Mouse (Mus musculus): ENCODE data around the gene Gdpgp1. TPM values are rescaled to one million over a fixed set of nuclear protein-coding genes. Genes with fewer than 3 reads are reported as not detected.

The Gdpgp1 gene
- polyA plus RNA-seq, 1 experiment from 2014 or later = 3.8 TPM

DNA sequence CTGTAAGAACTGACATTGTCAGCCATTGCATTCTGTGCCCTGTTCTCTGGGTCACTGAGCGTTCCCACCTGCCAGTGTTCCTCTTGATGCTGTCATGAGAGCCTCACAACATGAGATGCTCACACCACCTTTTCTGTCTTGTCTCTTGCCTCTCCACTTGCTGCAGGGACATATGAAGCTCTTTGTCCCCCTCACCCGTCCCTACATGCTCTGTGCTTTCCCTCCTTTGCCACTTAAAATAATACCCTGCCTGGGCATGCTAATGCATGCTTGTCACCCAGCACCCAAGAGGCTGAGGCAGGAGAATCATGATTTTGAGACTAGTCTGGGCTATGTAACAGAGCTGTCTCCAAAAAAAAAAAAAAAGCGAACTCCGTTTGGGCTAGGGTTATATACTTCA lies 21.7 kb upstream of the Gdpgp1 start:
- Histone ChIP-seq H3K4me3 (ENCODE audit: low read depth, low read length) (no peak overlapping the region), H3K36me3 (ENCODE audit: control insufficient read depth, insufficient read depth, low read length) (no peaks in the 10 kb centered on the region), H3K9ac (ENCODE audit: low read length) (no peak overlapping the region), H3K27me3 (ENCODE audit: control insufficient read depth, insufficient read depth, low read length) (no peaks in the 10 kb centered on the region), H3K4me2 (no peak overlapping the region), H3K27ac (ENCODE audit: low read depth, low read length) (no peak overlapping the region), H3K4me1 (ENCODE audit: control insufficient read depth, insufficient read depth, low read length) (no peaks in the 10 kb centered on the region), H3K9me3 (ENCODE audit: control insufficient read depth, low read length) (no peaks in the 10 kb centered on the region)
- no peak for ATAC-seq (ENCODE audit: low FRiP score)
- 90% methylated on average over 4 of the region's 4 CpGs for WGBS
- peak; percentile 71 for DNase-seq (ENCODE audit: low spot score, missing footprints)

DNA sequence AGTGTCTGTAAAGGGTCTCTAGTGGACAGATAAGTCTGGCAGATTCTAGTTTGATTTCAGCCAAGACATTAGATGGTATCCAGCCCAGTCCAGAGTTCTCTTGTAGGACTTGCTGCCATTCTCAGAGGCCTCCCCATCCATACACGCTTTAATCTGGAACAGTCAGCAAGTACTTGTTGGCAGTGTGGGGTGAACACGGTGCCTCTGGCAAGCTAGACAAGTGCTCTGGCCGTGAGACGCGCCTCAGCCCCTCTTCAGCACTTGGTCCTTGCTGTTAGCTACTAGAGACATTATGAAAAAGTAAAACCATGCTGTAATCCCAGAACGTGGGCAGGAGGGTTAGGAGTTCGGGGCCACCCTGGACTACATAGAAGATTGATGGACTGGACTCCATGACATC lies 19.1 kb upstream of the Gdpgp1 start:
- H3K4me2 ChIP-seq = no peak overlapping the region
- 93% methylated on average over 7 of the region's 7 CpGs for WGBS
- no peak overlapping the region for H3K9ac ChIP-seq (ENCODE audit: low read length)
- H3K9me3 ChIP-seq (ENCODE audit: control insufficient read depth, low read length) = no peaks in the 10 kb centered on the region
- ATAC-seq (ENCODE audit: low FRiP score) = no peak
- H3K4me1 ChIP-seq (ENCODE audit: control insufficient read depth, insufficient read depth, low read length) = no peaks in the 10 kb centered on the region
- no peak for DNase-seq (ENCODE audit: low spot score, missing footprints)
- H3K36me3 ChIP-seq (ENCODE audit: control insufficient read depth, insufficient read depth, low read length) = peaks cover 3% of the 10 kb centered on the region; the same call in 1 of the 2 replicates
- no peaks in the 10 kb centered on the region for H3K27me3 ChIP-seq (ENCODE audit: control insufficient read depth, insufficient read depth, low read length)
- H3K27ac ChIP-seq (ENCODE audit: low read depth, low read length) = no peak overlapping the region
- H3K4me3 ChIP-seq (ENCODE audit: low read depth, low read length) = no peak overlapping the region

DNA sequence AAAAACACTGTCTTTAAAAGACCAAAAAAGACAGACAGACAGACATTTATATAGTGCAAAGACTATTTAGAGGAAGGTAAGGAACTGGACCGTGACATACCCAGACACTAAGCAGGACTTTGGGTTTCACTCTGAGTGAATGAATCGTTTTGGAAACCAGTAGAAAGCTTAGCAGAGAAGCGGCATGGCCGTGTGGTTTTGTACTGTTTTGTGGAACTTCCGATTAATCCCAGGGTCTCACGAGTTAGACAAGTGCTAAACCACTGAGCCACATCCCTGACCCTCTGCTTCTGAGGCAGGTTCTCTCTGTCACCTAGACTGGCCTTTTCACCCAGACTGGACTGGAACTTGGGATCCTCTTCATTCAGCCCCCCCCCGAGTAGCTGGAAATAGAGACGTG lies 18.2 kb upstream of the Gdpgp1 start:
- 71% methylated on average over 8 of the region's 8 CpGs for WGBS
- DNase-seq (ENCODE audit: low spot score, missing footprints) = no peak
- Histone ChIP-seq H3K4me3 (ENCODE audit: low read depth, low read length) (no peak overlapping the region), H3K27ac (ENCODE audit: low read depth, low read length) (no peak overlapping the region), H3K27me3 (ENCODE audit: control insufficient read depth, insufficient read depth, low read length) (no peaks in the 10 kb centered on the region), H3K4me2 (no peak overlapping the region), H3K9ac (ENCODE audit: low read length) (no peak overlapping the region), H3K9me3 (ENCODE audit: control insufficient read depth, low read length) (no peaks in the 10 kb centered on the region), H3K4me1 (ENCODE audit: control insufficient read depth, insufficient read depth, low read length) (no peaks in the 10 kb centered on the region), H3K36me3 (ENCODE audit: control insufficient read depth, insufficient read depth, low read length) (peaks cover 8% of the 10 kb centered on the region)
- no peak for ATAC-seq (ENCODE audit: low FRiP score)

DNA sequence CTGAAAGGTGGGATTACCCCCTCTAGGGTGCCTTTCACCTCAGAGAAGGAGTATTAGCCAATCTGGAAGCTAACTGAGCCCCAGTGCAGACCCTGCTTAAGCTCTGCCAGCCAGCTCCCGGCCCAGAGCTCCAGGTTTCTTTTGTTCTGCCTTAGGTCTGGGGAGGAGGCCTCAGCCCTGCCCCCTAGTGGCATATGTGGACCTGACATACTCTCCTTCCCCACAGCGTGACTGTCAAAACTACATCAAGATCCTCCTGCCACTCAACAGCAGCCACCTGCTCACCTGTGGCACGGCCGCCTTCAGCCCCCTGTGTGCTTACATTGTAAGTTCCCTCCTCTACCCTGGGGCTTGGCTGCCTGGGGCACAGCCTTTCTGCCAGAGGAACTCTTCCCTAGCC lies 17.3 kb upstream of the Gdpgp1 start:
- Histone ChIP-seq H3K9ac (ENCODE audit: low read length) (0 out of 2 replicates have a peak overlapping the region, but pooled peaks have one; percentile 10), H3K4me2 (no peak overlapping the region), H3K36me3 (ENCODE audit: control insufficient read depth, insufficient read depth, low read length) (peaks cover 15% of the 10 kb centered on the region), H3K27ac (ENCODE audit: low read depth, low read length) (no peak overlapping the region), H3K27me3 (ENCODE audit: control insufficient read depth, insufficient read depth, low read length) (no peaks in the 10 kb centered on the region), H3K4me3 (ENCODE audit: low read depth, low read length) (no peak overlapping the region), H3K4me1 (ENCODE audit: control insufficient read depth, insufficient read depth, low read length) (no peaks in the 10 kb centered on the region), H3K9me3 (ENCODE audit: control insufficient read depth, low read length) (no peaks in the 10 kb centered on the region)
- 14% methylated on average over 4 of the region's 4 CpGs for WGBS
- peak; percentile 97 for DNase-seq (ENCODE audit: low spot score, missing footprints)
- ATAC-seq (ENCODE audit: low FRiP score) = peak; percentile 79

DNA sequence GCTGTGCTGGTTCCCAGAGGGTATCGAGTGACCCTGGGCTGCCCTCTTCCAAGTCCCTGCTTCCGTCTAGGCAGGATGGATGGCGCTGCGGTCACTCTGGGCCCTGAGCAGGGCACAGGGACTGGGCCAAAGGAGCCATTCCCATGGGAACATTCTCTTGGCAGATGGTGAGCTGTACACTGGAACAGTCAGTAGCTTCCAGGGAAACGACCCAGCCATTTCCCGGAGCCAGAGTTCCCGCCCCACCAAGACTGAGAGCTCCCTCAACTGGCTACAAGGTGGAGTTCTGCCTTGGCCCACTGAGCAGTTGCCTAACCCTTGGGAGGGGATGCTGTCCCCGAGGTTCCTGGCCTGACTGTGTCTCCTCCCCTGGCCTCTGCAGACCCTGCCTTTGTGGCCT lies 16.1 kb upstream of the Gdpgp1 start:
- Histone ChIP-seq H3K27me3 (ENCODE audit: control insufficient read depth, insufficient read depth, low read length) (no peaks in the 10 kb centered on the region), H3K27ac (ENCODE audit: low read depth, low read length) (no peak overlapping the region), H3K36me3 (ENCODE audit: control insufficient read depth, insufficient read depth, low read length) (peaks cover 17% of the 10 kb centered on the region), H3K4me2 (no peak overlapping the region), H3K4me1 (ENCODE audit: control insufficient read depth, insufficient read depth, low read length) (no peaks in the 10 kb centered on the region), H3K9ac (ENCODE audit: low read length) (no peak overlapping the region), H3K4me3 (ENCODE audit: low read depth, low read length) (no peak overlapping the region), H3K9me3 (ENCODE audit: control insufficient read depth, low read length) (no peaks in the 10 kb centered on the region)
- no peak for DNase-seq (ENCODE audit: low spot score, missing footprints)
- no peak for ATAC-seq (ENCODE audit: low FRiP score)
- 84% methylated on average over 8 of the region's 8 CpGs for WGBS

DNA sequence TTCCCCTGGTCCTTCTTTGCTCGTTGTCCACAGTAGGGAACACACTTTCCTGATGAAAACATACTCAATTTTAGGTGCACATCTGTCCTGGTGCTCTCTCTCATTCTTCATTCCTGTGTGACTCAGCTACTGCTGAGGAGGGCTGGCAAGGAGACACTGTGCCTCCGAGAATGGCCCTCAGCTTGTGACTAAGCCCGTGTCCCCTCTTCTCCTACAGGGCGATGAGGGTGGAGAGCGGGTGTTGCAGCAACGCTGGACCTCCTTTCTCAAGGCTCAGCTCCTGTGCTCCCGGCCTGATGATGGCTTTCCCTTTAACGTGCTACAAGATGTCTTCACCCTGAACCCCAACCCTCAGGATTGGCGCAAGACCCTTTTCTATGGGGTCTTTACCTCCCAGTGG lies 14.0 kb upstream of the Gdpgp1 start:
- 93% methylated on average over 9 of the region's 9 CpGs for WGBS
- ATAC-seq (ENCODE audit: low FRiP score) (no peak), DNase-seq (ENCODE audit: low spot score, missing footprints) (no peak)
- H3K4me2 ChIP-seq = no peak overlapping the region
- H3K9ac ChIP-seq (ENCODE audit: low read length) = no peak overlapping the region
- H3K9me3 ChIP-seq (ENCODE audit: control insufficient read depth, low read length) = no peaks in the 10 kb centered on the region
- H3K4me3 ChIP-seq (ENCODE audit: low read depth, low read length) = no peak overlapping the region
- H3K27me3 ChIP-seq (ENCODE audit: control insufficient read depth, insufficient read depth, low read length) = no peaks in the 10 kb centered on the region
- H3K4me1 ChIP-seq (ENCODE audit: control insufficient read depth, insufficient read depth, low read length) = no peaks in the 10 kb centered on the region
- H3K27ac ChIP-seq (ENCODE audit: low read depth, low read length) = no peak overlapping the region
- H3K36me3 ChIP-seq (ENCODE audit: control insufficient read depth, insufficient read depth, low read length) = peaks cover 19% of the 10 kb centered on the region

DNA sequence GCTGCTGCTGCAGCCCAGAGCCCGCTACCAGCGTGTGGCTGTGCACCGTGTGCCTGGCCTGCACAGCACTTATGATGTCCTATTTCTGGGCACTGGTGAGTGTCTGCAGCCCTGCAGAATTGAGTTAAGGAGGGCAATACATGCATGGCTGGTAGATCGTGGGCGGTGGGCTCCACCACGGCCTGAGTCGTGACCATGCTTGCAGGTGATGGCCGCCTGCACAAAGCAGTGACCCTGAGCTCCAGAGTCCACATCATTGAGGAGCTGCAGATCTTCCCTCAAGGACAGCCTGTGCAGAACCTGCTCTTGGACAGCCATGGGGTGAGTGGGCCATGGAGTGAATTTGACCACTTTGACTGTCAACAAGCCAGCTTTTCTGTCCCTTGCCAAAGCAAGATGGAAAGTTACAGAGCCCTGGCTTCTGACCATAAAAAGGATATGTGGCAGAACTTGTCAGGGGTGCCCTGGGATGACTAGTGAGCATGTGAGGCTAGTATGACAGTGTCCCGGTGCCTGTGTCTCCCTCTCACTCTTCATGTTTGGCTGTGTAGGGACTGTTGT lies 12.3 kb upstream of the Gdpgp1 start:
- H3K36me3 ChIP-seq (ENCODE audit: control insufficient read depth, insufficient read depth, low read length) = peaks cover 27% of the 10 kb centered on the region
- WGBS = 95% methylated on average over 9 of the region's 9 CpGs

DNA sequence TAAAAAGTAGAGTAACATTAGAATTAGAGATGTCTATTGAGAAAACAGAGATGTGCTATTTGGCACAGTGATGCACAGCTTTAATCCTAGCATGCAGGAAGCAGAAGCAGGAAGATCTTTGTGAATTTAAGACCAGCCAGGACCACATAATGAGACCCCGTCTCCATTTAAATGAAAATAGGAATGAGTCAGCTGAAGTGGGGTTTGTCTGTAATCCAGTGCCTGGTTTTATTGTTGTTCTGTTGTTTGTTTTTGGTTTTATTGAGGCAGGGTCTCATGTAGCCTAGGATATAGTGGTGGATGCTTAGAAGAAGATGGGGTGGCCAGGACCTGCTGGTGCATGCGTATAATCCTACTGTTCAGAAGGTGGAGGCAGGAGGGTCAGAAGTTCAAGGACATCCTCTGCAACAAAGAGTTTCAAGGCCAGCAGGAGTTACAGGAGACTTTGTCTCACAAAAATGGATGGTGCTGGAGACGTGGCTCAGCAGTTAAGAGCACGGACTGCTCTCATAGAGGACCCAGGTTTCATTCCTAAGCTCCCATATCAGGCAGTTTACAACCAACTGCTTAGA lies 11.4 kb upstream of the Gdpgp1 start:
- 88% methylated on average over 4 of the region's 4 CpGs for WGBS

More for the DNA sequence above, 12.3 kb upstream of the Gdpgp1 start:
- no peak for DNase-seq (ENCODE audit: low spot score, missing footprints)
- ATAC-seq (ENCODE audit: low FRiP score) = no peak
- Histone ChIP-seq H3K27ac (ENCODE audit: low read depth, low read length) (no peak overlapping the region), H3K4me2 (no peak overlapping the region), H3K27me3 (ENCODE audit: control insufficient read depth, insufficient read depth, low read length) (no peaks in the 10 kb centered on the region), H3K4me1 (ENCODE audit: control insufficient read depth, insufficient read depth, low read length) (no peaks in the 10 kb centered on the region), H3K9me3 (ENCODE audit: control insufficient read depth, low read length) (no peaks in the 10 kb centered on the region), H3K9ac (ENCODE audit: low read length) (no peak overlapping the region), H3K4me3 (ENCODE audit: low read depth, low read length) (no peak overlapping the region)

DNA sequence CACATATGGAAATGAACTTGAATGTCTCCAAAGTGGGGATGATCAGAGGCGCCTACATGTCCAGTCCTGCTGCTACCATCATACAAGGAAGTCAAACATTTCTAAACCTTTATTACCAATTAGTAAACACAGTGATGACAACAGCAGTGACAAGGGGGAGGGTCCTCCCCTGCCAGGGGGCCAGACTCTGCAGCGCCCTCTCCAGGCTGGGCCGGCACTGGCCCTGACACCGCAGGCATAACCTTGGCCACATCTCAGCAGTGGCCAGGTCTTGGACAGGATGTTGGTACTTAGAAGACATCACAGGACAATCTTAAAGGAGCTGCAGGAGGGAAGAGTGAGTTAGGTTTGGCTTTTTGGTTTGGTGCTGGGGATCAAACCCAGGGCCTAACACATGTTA lies 5.6 kb upstream of the Gdpgp1 start:
- H3K4me3 ChIP-seq (ENCODE audit: low read depth, low read length) = no peak overlapping the region
- peaks cover 20% of the 10 kb centered on the region for H3K36me3 ChIP-seq (ENCODE audit: control insufficient read depth, insufficient read depth, low read length)
- H3K27ac ChIP-seq (ENCODE audit: low read depth, low read length) = no peak overlapping the region
- WGBS = 95% methylated on average over 4 of the region's 4 CpGs
- no peak for DNase-seq (ENCODE audit: low spot score, missing footprints)
- no peaks in the 10 kb centered on the region for H3K27me3 ChIP-seq (ENCODE audit: control insufficient read depth, insufficient read depth, low read length)
- peaks cover 4% of the 10 kb centered on the region; the same call in 1 of the 2 replicates for H3K4me1 ChIP-seq (ENCODE audit: control insufficient read depth, insufficient read depth, low read length)
- no peak for ATAC-seq (ENCODE audit: low FRiP score)
- no peak overlapping the region for H3K4me2 ChIP-seq
- no peak overlapping the region for H3K9ac ChIP-seq (ENCODE audit: low read length)
- H3K9me3 ChIP-seq (ENCODE audit: control insufficient read depth, low read length) = no peaks in the 10 kb centered on the region

More for the DNA sequence above, 11.4 kb upstream of the Gdpgp1 start:
- H3K27ac ChIP-seq (ENCODE audit: low read depth, low read length) = no peak overlapping the region
- DNase-seq (ENCODE audit: low spot score, missing footprints) (no peak), ATAC-seq (ENCODE audit: low FRiP score) (no peak)
- no peaks in the 10 kb centered on the region for H3K27me3 ChIP-seq (ENCODE audit: control insufficient read depth, insufficient read depth, low read length)
- H3K9me3 ChIP-seq (ENCODE audit: control insufficient read depth, low read length) = no peaks in the 10 kb centered on the region
- no peaks in the 10 kb centered on the region for H3K4me1 ChIP-seq (ENCODE audit: control insufficient read depth, insufficient read depth, low read length)
- no peak overlapping the region for H3K9ac ChIP-seq (ENCODE audit: low read length)
- H3K4me2 ChIP-seq = no peak overlapping the region
- no peak overlapping the region for H3K4me3 ChIP-seq (ENCODE audit: low read depth, low read length)
- peaks cover 32% of the 10 kb centered on the region for H3K36me3 ChIP-seq (ENCODE audit: control insufficient read depth, insufficient read depth, low read length)

Data from midbrain, embryonic 11.5 days (tissue).